Mouse (Mus musculus): Measurements from ENCODE around the gene Amz1.

- TF ChIP-seq CTCF (IDR thresholded peaks at IDR 0.05; ENCODE audit: extremely low read depth, insufficient read depth, low read length) = no peak
- no peak for TF ChIP-seq POLR2A (IDR thresholded peaks at IDR 0.05; ENCODE audit: extremely low read depth, insufficient read depth, low read length)
These were observed 46.8 kb upstream of the Amz1 start for GRCm38 (mm10) chr5:140677137-140677536.

Data from cortical plate, adult 2 months (tissue).